Mouse (Mus musculus): ENCODE results near the gene Gm14412. TPM values are rescaled to one million over a fixed set of nuclear protein-coding genes. Genes with fewer than 3 reads are reported as not detected.
"Not testable (repeated sequence)": the region's sequence is repeated elsewhere in the genome, so short reads cannot be mapped to it uniquely, and the experiment has no call there.

Gene Gm14412
- polyA plus RNA-seq (2016; fragmentation: Nextera tagmentation; extraction: Ambion mirVana) = 0.09 and 0.14 TPM in 2 replicates

DNA sequence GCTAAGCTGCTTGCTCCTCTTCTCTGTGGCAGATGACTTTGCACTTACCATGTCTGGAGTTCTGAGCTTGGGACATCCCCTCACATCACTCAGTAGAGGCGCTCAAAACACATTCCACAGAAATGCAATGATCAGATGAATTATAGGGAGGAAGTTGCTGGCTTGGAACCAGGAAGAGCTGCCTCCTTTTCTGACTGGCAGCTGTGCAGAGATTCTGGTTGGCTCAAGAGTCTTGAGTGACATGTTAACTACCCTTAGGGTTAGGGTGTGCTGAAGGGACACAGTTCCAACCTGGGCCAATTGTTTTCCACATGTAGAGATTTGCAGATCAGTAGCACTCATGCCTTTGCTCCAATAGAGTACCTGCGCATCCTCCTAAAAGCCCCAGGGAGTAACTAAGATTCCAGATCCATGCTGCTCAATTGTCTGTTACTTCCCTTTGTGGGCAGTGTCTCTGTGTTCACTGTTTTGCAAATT, at the start of gene Gm14412:
TSS of gene Gm14412 (minus strand) at position 51 of the 477 bp plus-strand sequence.
- 91% methylated on average over 2 of the region's 2 CpGs for WGBS
- H3K27ac ChIP-seq; H3K27me3 ChIP-seq (ENCODE audit: insufficient read depth, poor library complexity, severe bottlenecking); DNase-seq (ENCODE audit: low spot score); H3K9me3 ChIP-seq; H3K4me3 ChIP-seq; H3K4me1 ChIP-seq (replicated peaks); H3K36me3 ChIP-seq: not testable (repeated sequence)

DNA sequence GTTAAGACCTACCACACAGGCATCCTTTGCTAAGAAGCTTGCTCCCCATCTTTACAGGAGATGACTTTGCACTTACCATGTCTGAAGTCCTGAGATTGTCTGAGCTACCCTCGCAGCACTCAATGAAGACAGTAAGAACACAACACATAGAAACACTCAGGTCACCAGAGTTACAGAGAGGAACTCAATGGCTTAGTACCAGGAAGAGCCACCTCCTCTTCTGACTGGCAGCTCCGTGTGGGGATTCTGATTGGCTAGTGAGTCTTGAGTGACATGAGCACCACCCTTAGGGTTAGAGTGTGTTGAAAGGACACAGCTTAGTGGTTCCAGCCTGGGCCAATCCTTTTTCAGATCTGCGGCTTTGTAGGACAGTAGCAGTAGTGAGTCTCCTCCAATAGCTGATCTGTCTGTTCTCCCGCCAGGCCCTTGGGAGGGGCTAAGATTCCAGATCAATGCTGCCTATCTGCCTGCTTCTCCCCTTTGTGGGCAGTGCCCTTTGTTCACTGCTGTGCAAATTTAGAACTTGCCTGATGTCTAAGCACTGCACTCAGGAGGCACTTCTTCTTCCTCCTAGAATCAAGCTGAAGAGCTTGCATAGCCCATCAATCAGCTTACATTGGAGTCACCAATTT, 5.7 kb upstream of the Gm14412 start:
- WGBS = 84% methylated on average over 4 of the region's 4 CpGs
- H3K4me3 ChIP-seq; DNase-seq (ENCODE audit: low spot score); H3K27me3 ChIP-seq (ENCODE audit: insufficient read depth, poor library complexity, severe bottlenecking); H3K9me3 ChIP-seq; H3K36me3 ChIP-seq; H3K4me1 ChIP-seq (replicated peaks); H3K27ac ChIP-seq: not testable (repeated sequence)

DNA sequence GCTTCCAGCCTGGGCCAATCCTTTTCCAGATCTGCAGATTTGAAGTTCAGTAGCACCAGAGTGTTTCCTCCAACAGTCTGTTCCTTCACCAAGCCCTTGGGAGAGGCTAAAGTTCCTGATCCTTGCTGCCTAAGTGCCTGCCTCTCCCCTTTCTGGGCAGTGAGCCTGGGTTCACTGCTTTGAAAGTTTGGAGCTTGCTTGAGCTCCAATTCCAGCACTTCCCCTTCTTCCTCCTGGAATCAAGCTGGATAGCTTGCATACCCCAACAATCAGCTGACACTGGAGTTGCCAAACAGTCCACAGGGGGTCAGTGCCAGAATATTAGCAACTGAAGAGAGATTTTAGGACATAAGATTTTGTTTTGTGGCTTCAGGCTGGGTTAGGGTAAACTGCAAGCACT, 2.7 kb downstream of the Gm14412 start:
- H3K9me3 ChIP-seq; H3K4me1 ChIP-seq (replicated peaks); H3K27me3 ChIP-seq (ENCODE audit: insufficient read depth, poor library complexity, severe bottlenecking); H3K27ac ChIP-seq; H3K36me3 ChIP-seq; H3K4me3 ChIP-seq; DNase-seq (ENCODE audit: low spot score): not testable (repeated sequence)

DNA sequence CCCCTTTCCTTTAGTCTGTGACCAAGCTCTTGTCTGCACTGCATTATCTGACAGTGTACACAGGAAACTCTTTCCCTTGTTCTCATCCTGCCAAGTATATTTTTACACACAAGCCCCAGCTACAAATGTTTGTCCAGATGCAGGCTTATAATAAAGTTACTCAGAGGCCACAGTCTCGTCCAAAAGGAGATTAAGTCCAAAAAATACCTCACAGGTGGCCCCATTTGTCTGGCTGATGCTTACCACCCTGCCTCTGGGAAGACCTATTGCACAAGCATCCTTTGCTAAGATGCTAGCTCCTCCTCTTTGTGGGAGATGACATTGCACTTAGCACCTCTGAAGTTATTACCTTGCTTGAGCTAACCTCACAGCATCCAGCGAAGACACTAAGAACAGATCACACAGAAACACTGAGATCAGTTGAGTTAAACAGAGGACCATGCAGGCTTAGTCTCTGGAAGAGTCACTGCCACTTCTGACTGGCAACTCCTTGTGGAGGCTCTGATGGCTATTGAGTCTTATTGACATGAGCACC, 3.3 kb downstream of the Gm14412 start:
- H3K36me3 ChIP-seq, H3K9me3 ChIP-seq: not testable (repeated sequence)
- WGBS = 65% methylated on average over 2 of the region's 2 CpGs

DNA sequence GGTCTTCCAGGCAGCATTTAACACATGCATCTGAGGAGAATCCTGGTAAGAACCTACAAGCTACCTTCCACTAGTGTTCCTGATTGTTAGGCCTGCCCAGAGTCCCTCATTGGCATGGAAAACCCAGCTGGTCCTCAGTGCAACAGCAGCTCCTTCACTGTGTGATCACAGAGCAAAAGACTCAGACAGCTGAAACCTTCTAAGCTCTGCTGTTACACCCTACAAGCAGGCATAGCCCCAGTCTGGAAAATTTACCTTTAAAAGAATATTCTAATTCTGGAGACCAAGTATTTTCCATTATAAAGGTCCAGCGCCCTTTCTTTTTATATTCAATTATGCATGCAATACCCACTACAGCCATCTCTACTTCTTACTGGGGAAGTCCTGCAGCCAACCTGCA, 5.1 kb downstream of the Gm14412 start:
- Histone ChIP-seq H3K9me3 (peaks cover 20% of the 10 kb centered on the region), H3K27ac (no peak overlapping the region), H3K4me1 (replicated peaks) (no peaks in the 10 kb centered on the region), H3K36me3 (no peaks in the 10 kb centered on the region), H3K27me3 (ENCODE audit: insufficient read depth, poor library complexity, severe bottlenecking) (no peaks in the 10 kb centered on the region), H3K4me3 (no peak overlapping the region)
- WGBS = 77% methylated on average over 1 of the region's 1 CpGs
- no peak for DNase-seq (ENCODE audit: low spot score)

More for the DNA sequence above, 3.3 kb downstream of the Gm14412 start:
- H3K4me1 ChIP-seq (replicated peaks); H3K27me3 ChIP-seq (ENCODE audit: insufficient read depth, poor library complexity, severe bottlenecking); H3K27ac ChIP-seq; DNase-seq (ENCODE audit: low spot score); H3K4me3 ChIP-seq: not testable (repeated sequence)

DNA sequence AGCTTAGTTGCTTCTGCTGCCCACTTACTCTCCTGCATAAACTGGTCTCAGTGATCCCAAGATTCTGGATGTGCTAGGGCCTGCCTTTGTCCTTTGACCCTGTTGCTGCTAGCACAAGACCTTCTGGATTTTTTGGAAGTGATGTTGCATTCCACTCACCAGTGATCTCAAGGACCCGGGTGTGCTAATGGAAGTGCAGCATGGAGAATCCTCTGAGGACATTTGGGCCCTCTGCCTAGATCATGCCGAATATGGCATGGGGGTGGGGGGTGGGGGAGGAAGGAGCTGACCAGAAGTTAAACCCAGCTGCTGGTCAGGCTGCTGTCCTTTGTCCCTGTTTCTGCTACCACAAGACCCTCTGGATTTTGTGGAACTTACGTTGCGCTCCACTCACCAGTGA, 14.5 kb downstream of the Gm14412 start:
- not testable (repeated sequence) for H3K9me3 ChIP-seq; H3K36me3 ChIP-seq; H3K4me1 ChIP-seq (replicated peaks); H3K4me3 ChIP-seq; H3K27me3 ChIP-seq (ENCODE audit: insufficient read depth, poor library complexity, severe bottlenecking); DNase-seq (ENCODE audit: low spot score); H3K27ac ChIP-seq
- 94% methylated on average over 4 of the region's 4 CpGs for WGBS

DNA sequence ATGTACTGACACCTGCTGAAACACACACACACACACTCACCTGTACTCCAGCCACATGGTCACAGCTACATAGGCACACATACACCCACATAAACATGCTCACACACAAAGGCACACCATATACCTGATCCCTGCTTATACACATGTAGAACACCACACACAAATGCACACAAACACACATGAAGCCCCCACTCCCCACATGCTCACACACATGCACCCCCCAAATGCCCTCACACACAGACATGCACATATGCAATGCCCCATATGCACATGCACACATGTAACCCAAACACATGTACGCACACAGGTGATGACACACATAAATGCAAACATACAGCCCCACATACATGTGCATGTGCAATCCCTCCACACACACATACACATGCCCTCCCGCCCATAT, 19.1 kb downstream of the Gm14412 start:
- not testable (repeated sequence) for H3K27ac ChIP-seq; H3K9me3 ChIP-seq; H3K4me1 ChIP-seq (replicated peaks); H3K36me3 ChIP-seq; H3K27me3 ChIP-seq (ENCODE audit: insufficient read depth, poor library complexity, severe bottlenecking); H3K4me3 ChIP-seq; DNase-seq (ENCODE audit: low spot score)
- no CpG with 5 or more reads among the region's 2 CpGs for WGBS

DNA sequence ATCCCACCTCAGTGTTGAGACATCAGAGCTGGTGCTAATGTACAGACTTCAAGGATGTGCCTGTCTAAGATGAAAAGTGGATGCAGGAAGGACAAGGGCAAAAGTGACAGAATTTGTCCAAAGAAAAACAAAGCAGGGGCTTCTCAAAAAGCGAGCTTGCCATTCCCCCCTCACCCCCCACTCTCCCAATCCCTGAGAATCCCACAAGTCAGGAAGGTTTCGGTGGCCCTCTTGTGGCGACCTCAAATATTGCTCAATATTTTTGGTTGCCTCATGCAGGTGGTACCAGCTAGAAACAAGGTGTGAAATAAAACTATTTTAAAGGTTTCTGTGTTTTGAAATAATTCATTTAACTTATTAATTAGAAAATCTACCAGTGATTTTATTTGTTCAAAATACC, 40.4 kb downstream of the Gm14412 start:
- not testable (repeated sequence) for H3K4me1 ChIP-seq (replicated peaks); DNase-seq (ENCODE audit: low spot score); H3K27ac ChIP-seq; H3K9me3 ChIP-seq; H3K4me3 ChIP-seq; H3K27me3 ChIP-seq (ENCODE audit: insufficient read depth, poor library complexity, severe bottlenecking); H3K36me3 ChIP-seq
- WGBS = 33% methylated on average over 3 of the region's 3 CpGs

DNA sequence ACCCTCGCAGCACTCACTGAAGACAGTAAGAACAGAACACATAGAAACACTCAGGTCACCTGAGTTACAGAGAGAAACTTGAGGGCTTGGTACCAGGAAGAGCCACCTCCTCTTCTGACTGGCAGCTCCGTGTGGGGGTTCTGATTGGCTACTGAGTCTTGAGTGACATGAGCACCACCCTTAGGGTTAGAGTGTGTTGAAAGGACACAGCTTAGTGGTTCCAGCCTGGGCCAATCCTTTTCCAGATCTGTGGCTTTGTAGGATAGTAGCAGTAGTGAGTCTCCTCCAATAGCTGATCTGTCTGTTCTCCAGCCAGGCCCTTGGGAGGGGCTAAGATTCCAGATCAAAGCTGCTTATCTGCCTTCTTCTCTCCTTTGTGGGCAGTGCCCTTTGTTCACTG, 46.4 kb downstream of the Gm14412 start:
- not testable (repeated sequence) for DNase-seq (ENCODE audit: low spot score); H3K27ac ChIP-seq; H3K9me3 ChIP-seq; H3K36me3 ChIP-seq; H3K4me1 ChIP-seq (replicated peaks); H3K27me3 ChIP-seq (ENCODE audit: insufficient read depth, poor library complexity, severe bottlenecking); H3K4me3 ChIP-seq
- WGBS = 84% methylated on average over 2 of the region's 2 CpGs

DNA sequence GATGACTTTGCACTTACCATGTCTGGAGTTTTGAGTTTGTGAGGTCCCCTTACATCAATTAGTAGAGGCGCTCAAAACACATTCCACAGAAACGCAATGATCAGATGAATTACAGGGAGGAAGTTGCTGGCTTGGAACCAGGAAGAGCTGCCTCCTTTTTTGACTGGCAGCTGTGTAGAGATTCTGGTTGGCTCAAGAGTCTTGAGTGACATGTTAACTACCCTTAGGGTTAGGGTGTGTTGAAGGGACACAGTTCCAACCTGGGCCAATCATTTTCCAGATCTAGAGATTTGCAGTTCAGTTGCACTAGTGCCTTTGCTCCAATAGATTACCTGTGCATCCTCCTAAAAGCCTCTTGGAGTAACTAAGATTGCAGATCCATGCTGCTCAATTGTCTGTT, 51.9 kb downstream of the Gm14412 start:
- not testable (repeated sequence) for H3K36me3 ChIP-seq; H3K4me1 ChIP-seq (replicated peaks); H3K27ac ChIP-seq; H3K9me3 ChIP-seq; H3K27me3 ChIP-seq (ENCODE audit: insufficient read depth, poor library complexity, severe bottlenecking); DNase-seq (ENCODE audit: low spot score); H3K4me3 ChIP-seq
- 86% methylated on average over 2 of the region's 2 CpGs for WGBS

DNA sequence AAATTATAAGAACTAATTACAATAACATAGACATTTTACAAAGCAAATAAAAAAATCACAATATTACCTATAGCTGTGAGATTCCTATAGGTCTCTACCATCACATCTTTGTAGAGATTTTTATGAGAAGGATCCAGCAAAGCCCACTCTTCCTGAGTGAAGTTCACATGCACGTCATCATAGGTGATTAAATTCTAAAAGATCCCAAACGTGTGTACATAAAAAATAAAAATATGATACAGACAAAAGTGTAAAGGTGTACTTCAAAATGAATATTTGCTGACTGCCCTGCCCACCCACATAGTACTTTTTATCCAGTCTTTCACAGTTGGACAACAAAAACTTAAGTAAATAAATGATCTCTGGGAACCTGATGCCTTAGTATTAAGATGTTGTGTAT, 57.2 kb downstream of the Gm14412 start, which contains the start of gene Gm14409:
TSS of gene Gm14409 (minus strand) at position 101 of the 400 bp plus-strand sequence.
- not testable (repeated sequence) for H3K27ac ChIP-seq; H3K27me3 ChIP-seq (ENCODE audit: insufficient read depth, poor library complexity, severe bottlenecking); H3K4me1 ChIP-seq (replicated peaks); DNase-seq (ENCODE audit: low spot score); H3K9me3 ChIP-seq; H3K36me3 ChIP-seq; H3K4me3 ChIP-seq
- WGBS = no CpG with 5 or more reads among the region's 2 CpGs

Data from hindbrain, embryonic 10.5 days (tissue).